Mouse (Mus musculus) left cerebral cortex, adult 9 months (tissue): ENCODE measurements around the gene Gpx4.

Experiments used
- DNase-seq, 2 experiments: peaks; one replicate each; pipeline ENCODE4 v3.0.0; 2022; ENCODE audit warnings: low spot score in 2 of 2

The Gpx4 gene

DNA sequence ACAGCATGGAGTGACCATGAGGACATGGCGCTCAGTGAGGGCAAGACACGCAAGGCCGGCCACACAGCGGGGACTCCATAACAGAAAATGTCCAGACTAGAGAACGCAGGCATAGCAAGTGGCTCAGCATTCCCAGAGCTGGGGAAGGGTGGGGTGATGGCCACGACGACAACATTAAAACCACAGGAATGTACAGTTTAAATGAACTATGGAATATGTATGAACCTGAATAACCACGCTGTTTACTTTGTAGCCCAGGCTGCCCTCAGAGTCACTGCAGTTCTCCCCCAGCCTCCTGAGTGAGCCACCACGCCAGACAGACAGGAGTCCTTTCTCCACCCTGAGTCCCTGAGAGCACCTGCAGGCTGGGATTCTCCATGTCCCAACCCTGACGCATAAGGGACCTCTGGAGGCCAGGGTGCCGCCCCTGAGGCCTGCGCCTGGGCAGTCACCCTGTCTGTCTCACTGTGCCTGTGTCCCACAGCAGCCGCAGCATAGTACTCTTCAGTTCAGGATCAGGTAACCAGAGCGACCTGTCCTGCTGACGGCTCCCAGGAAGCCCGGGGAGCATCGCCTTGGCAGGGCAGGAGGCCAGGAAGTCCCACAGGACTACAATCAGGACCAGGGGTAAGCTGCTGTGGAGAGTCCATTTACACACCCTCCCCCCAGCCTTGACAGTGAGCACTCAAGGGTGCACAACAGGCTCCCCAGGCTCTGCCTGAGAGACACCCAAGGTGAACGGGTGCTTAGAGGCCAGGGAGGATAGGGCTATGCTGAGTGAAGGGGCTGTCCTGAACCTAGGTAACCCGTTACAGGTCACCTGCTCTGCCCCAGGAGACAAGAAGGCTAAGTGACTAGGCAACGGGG is 25.9 kb downstream of the Gpx4 start:
- no peak for DNase-seq

DNA sequence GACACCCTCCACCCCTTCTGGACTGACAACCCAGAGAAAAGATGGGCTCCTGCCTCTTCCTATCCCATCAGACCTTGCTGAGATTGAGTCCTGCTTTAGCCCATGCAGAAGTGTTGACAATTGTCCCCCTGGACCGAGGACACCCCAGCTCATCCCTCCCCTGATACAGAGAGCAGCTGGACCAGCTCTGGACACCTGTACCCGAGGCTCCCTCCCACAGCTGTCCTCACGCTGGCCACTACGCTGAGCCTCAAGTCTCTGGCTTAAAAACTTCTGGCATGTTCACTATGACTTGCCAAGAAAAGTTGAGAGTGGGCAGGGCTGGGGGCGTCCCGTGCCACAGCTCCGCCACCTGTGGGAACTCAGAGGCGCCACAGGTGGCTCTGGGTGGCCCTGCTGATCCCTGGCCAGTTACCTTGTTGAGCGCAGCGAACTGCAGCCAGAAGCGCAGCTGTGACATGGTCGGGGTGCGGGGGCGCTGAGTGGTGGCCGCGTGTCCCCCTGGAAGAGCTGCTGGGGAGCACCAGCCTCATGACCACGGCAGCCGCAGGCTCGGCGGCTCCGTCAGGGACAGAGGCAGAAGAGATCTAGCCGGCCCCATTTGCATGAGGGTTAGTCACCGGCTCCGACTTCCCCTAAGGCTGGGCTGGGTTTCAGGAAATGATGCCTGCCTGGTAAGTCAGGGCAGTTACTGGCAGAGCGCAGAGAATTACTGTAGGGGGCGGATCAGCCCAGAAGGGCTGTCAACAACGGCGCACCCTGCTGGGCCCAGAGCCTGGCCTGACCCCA is 28.0 kb downstream of the Gpx4 start:
- DNase-seq: peak in 1 of 2 experiments; percentile 70

DNA sequence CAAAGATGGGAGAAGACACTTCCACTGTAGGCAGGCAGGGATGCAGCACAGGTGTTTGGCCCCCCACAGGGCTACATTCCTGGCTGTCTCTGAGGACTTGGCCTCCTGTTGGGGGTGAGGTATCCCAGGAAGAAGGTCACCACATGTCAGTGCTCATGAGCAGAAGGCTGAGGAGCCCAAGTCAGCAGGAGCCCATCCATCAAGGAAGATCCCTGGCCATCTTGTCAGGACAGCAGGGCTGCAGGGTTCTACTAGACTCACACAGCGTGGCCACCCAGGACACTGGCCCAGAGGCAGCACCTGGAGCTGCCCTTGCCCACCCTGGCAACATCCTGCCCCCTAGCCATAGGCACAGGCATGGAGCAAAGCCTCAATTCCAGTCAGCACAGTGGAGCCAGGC is 29.0 kb downstream of the Gpx4 start:
- no peak for DNase-seq

DNA sequence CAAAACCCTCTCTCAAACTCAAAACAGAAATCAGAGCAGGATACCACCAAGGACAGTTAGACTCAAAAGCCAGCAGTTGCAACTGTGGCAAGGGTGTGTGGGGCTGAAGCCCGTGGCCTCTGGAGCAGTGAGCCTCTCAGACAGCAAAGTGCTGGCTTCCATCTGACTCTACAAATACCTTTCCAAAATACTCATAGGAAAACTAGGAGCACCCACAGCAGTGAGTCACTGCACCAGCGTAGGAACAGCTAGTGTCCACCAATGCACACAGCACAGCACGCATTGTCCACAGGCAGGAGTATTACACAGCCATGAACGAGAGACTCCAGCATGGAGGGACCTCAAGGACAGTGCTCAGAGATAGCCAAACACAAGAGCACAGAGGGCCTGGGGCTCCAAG is 29.4 kb downstream of the Gpx4 start:
- no peak for DNase-seq

DNA sequence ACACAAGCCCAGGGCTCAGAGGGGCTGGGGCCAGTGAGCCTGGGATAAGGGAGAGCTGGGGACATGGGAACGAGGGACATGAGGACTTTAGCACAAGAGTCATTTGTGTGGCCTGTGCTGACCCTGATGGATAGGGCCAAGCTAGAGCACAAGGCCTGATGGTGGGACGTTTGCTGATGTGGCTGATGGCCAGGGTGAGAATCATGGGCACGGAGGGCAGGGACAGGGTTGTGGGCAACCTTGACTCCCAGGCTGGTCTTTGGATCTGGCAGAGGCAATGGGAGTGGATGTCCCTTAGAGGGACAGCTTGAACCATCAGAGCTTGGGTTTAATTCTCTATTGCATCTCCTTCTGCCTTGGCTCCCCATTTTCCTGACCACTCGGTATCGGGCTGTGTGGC is 30.3 kb downstream of the Gpx4 start:
- DNase-seq: no peak

DNA sequence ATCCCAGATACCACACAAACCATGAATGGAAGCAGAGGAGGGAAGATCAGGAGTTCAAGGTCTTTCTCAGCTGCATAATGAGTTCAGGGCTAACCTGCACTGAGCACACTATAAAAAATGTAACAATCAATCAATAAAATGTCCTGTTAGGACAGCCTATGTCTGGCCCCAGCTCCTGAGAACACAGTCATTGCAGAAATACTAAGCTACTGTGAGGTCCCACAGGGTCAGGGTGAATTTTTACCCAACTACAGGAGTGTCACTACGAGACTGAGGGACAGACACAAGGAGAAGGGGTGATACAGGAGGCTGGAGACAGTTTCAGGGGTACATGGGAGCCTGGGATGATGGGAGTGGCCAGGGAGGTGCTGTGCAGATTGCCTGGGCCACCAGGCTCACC is 31.4 kb downstream of the Gpx4 start:
- DNase-seq: no peak

DNA sequence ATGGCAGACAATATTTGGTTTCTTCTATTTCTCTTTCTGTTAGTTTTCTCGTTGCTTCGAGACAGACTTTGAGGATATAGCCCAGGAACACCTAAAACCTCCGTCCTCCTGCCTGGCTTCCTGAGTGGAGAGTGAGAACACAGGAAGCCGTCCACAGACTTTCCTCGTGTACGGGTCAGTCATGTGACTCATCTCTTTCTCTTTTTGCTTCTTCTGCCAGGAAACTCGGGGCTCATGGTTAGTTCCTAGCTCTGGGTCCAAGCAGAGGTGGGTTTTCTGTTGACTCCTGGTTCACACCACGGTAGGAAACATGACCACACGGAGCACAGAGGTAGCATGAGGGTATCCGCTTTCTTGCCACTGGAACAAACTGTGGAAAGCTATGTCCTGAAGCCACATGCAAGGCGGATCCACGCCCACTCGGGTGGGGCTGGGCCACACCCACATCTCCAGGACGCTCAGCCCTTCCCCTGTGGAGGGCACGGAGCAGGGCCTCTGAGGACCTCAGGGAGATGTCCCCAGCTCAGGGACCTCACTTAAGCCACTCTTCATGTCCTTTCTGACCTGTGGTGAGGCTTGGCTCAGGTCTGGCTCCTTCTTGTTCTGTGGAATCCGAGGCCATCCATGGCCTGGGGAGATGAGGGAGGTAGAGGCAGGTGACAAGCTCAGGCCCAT is 33.6 kb downstream of the Gpx4 start:
- DNase-seq: no peak

DNA sequence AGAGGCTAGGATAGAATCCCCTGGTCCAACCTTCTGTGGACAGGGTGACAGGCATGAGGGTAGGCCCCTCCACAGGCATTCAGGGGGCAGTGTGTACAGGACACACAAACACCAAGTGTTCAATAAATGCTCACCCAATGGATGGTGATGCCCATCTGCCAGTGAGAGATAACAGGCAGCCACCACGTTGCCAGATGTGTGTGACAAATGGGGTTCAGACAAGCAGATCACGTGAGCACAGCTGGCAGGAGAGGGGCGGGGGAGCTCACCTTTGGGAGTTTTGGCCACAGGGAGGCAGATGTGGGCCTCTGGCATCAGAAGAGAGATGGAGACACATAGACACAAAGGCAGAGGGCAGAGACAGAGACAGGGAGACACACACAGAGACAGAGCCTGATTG is 34.1 kb downstream of the Gpx4 start:
- no peak for DNase-seq

DNA sequence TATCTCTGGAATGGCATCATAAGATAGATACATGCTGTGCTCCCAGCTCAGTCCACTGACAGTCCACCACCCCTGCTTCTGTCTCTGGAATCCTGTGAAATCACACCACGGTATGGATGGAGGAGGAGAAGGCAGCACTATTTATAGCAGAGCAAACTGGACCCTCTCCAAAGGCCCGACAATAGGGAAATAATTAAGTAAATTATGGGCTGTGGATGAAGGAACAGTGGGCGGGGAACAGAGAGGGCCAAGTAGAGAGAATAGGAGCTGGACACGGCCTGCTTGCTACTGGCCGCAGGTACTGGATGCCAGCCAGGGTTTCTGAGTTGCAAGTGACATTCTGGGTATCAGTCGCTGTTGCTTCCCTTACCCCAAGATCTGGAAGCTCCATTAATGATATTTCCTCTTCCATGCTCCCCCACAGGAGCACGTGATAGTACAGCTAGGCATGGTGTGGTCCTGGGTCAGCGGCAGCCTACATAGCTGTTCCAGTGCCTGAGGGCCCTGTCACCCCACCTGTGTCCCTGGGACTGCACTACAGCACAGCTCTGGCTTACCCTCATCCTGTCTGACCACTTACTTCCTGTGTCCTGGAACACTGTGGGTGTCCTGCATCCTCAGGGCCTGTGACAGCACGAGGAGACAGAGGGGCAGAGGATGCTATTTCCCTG is 38.0 kb downstream of the Gpx4 start:
- DNase-seq: peak in 1 of 2 experiments; percentile 47

DNA sequence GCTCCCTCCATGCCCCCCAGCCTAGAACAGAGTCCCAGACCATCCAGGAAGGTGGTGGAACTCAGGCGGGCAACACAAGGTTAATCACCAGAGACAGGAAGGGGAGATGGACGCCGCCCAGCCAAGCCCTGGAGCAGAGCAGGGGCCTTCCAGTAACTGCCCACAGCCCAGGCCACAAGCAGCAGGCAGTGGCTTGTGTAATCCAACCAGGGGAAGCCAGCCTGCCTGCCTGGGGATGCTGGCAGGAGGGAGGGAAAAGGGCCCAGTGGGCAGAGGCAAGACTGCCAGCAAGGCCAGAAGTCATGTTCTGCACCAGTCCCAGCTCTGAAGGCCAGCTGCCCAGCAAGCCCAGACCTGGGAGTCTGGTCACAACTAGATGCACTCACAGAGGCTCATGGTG is 39.9 kb downstream of the Gpx4 start:
- DNase-seq: no peak

DNA sequence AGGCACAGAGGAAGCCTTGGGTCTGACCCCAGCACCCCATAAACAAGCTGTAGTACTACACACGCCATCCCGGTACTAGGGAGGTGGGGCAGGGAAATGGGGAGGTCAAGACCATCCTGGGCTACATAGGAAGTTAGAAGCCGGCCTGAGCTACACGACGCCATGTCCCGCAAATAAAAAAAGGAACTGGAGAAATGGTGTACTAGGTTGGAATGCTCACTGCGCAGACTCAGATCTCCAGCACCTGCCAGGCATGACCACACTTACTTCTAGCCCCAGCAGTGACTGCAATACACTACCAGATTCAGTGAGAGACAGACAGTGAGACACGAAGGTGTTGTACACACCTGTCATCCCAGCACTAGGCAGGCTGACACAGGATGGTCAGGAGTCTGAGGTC is 40.5 kb downstream of the Gpx4 start:
- DNase-seq: no peak

DNA sequence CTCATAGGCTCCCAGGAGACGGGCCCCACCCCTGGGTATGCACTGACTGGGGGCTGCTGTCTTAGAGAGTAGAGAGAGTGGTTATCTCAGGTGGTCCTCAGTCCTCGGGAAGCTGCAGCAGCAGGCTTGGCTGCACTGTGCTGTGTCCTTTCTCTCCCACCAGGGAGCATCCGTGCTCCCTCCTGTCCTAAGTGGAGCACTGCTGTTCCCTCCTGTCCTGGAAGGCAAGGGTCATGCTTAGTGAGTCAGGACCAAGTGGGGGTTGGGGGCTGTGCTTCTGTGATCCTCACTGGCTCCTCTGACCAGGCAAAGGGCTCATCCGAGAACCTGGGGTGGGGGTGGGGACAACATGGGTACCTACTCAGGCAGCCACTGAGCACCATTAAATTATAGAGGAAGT is 42.2 kb downstream of the Gpx4 start:
- DNase-seq: no peak

DNA sequence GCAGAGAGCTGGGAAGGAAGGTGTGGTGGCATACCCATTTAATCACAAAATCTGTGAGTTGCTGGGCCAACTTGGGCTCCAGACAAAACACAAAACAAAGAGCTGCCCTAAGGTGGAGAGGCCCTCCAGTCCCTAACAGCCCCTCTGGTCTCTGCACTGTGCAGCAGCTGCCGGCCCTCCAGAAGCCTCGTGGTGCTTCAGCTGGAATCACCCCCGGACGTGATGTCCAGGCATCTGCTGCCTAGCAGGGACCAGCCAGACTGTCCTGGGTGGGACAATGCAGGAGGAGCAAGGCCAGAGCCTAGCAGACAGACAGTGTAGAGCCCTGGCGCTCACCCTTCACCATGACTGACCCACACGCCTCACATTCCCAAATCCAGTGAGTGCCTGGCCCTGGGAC is 44.6 kb downstream of the Gpx4 start:
- DNase-seq: no peak

DNA sequence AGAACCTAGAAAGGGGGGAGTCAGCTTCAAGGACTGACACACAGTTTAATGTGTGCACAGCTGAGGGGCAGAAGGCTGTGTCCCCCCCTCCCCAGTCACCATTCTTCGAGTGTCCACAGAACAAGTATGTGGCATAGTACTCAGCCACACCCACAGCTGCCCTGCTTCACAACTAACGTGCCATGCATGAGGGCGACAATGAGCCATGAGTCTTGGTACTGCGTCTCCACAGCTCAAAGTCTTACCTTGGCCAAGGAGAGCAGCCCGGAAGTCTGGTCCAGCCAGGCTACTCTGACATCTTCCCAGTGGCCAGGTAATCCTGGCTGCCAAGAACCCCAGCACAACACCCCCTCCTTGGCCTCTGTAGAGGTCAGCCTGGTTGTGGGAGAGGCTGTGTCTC is 45.7 kb downstream of the Gpx4 start:
- no peak for DNase-seq

DNA sequence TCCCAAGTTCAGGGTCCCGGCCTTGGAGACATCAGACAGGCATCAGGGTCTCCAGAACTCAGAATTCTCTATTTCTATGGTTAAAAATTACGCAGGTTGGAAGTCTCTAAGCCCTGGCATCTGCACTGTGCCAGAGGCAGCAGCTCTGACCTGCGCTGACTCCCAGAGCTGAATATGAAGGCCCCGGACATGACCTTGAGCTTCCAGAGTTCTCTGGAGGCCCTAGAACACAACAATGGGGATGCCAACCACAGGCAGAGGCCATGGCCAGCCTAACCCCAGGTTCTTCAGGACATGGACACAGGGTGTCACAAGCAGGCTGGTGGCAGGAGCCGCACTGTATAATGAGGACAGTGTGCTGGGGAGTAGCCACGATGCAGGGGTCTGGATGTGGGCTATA is 47.1 kb downstream of the Gpx4 start:
- no peak for DNase-seq

DNA sequence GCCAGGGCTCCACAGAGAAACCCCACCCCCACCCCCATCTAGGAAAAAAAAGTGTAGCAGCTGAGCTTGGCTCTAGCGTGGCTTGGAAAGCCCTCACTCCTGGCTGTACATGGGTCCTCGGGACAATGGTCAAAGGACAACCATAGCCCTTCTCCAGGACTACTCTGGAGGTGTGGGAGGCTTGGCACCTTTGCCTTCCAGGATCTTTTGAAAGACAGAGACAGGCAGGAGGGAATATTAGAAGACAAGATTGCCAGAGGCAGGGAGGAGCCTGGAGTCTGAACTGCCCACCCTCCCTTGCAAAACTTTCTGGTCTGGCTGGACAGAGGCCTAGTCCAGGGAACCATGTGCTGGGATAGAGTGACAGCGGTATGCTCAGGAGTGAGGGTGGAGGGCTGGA is 47.7 kb downstream of the Gpx4 start:
- no peak for DNase-seq

DNA sequence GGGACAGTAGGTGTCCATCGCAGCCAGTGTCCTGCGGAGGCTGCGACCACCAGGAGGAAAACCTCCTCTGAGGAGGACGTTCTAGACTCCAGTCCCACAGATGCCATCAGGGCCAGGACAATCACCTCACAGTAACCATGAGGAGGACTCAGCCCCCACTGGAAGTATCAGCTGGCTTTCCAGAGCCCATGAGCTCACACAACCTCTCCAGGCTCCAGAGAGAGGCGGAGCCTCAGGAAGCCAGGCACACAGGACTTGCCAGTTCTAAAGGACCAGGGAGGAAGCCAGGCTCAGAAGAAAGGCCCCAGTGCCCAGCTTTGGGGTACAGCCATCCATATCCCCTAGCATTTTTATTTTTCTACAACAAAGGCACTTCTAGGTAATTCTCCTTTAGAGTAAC is 48.6 kb downstream of the Gpx4 start:
- no peak for DNase-seq

DNA sequence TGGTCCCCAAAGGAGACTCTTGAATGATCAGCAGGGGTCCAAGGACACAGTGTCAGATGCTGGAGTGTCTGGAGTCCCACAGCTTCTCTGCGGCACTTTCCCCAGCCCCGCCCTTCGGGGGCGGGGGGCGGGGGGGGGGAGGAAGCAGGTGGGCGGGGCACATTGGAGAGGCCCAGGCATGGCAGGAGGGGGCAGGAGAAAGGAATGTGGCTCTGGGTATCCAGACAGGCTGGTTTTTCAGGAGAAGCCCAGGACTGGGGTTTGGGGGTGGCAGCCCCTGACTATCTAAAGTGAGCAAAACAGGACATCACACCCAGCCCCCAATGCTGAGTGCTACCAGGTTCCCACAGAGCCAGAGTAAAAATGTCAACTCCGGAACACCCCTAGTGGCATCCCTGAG is 50.3 kb downstream of the Gpx4 start:
- DNase-seq: no peak

DNA sequence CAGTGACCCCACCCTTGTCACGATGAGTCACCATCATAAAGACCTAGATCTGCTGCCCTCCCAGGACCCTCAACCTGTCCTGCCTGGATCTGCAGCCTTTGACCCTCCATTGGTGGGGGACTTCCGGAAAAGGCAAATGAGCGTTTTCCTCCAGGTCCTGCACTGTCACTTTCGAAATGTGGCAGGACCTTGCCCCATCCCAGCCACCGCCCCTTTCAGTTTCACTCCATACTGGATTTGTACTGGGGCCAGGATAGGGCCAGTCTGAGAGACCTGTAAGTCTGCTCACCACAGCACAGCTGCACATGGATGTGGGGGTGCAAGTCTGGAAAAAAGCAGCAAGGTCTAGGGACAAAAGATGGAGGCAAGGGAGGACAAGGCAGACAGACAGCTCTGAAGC is 51.7 kb downstream of the Gpx4 start:
- no peak for DNase-seq

DNA sequence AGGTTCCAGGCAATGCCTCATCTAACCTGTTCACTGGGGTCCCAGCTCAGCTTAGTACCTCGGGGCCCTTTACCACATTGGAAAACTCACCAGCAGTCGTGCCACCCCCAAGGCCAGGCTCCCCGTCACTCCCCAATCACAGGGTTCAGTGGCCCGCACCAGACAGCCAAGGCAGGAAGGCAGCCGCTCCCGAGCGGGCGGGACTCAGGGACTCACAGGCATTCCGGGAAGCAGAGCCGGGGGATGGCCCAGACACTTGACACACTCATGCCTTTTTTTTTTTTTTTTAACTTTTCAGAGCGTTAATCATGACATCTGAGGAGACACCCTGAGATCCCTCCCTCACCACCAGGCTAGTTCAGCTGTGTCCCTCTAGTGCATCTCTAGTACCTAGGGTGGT is 54.0 kb downstream of the Gpx4 start:
- DNase-seq: no peak

DNA sequence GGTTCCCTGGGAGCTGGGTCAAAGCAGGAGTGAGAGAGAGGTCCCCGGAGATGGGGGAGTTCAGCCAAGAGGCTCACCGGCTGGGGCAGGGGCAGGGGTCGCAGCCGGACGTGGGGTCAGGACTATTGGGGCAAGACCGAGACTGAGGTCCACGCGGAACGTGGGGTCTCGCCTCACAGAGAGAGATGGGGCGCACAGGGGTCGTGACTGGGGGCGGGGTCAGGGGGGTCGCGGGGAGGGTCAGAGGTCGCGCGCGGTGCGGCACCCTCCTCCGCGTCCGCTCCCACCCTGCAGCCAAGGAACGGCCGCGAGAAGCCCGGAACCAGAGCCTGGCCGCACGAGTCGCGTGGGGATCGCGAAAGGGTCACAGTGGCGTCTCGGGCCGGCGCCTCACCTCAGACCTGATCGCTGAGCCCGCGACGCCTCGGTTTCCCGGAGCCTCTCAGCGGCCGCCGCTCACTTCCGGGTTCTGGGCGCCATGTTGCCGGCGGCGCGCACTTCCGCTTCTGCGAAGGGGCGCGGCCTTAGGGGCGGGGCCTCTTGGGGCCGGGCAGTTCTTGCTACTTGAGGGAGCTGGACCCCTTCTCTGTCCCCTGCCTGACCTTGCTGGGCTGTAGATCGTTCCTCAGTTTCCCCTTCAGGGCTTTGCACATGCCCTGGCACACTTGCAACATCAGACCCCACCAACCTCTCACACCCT is 55.4 kb downstream of the Gpx4 start:
- DNase-seq: peak in 1 of 2 experiments; percentile 79

DNA sequence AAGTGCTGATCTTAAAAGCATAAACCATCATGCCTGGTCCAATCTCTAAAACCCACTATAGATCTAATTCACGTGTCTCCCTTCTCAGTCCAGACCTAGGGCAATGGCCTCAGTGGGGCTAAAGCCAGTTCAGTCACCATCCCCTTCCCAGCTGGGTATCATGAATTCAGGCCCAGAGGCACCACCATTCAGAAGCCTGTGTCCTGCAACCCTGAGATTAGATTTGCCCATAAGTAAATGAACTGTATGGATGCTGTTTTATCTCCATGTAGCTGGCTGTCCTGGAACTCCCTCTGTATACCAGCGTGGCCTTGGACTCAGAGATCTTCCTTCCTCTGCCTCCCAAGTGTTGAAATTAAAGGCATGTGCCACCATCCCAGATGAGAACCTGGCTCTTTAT is 56.1 kb downstream of the Gpx4 start:
- DNase-seq: no peak
